ENCODE assay signal across 16 mouse cellular contexts in genomic region chr2:155265526-155265925, GRCm38 (mm10).
"Had no signal": no experiment of that assay in that cellular context is flagged by ENCODE, and none has a peak within 500 bp of the region (broad histone marks: within the 10 kb centered on the region; RNA-seq: fewer than 3 reads in every experiment).

No protein-coding gene starts in this region.

- H3K4me1 ChIP-seq: liver, embryonic 12.5 days; midbrain, embryonic 10.5 days; midbrain, embryonic 13.5 days; midbrain, embryonic 15.5 days; neural tube, embryonic 13.5 days; stomach, embryonic 15.5 days had no signal

- H3K9me3 ChIP-seq: liver, embryonic 12.5 days; midbrain, embryonic 10.5 days; midbrain, embryonic 13.5 days; midbrain, embryonic 15.5 days; neural tube, embryonic 13.5 days; stomach, embryonic 15.5 days had no signal

- H3K36me3 ChIP-seq: liver, embryonic 12.5 days; midbrain, embryonic 10.5 days; midbrain, embryonic 13.5 days; midbrain, embryonic 15.5 days; neural tube, embryonic 13.5 days; stomach, embryonic 15.5 days had no signal

- DNase-seq: lung, adult 18-20 months; lung, embryonic 14.5 days; lung, postnatal 10 days; lung, postnatal 4 days; right cerebral cortex, postnatal 14 days; thymus, adult 2 months; thymus, postnatal 25 days; thymus, postnatal 4 days had no signal

- H3K27ac ChIP-seq: liver, embryonic 12.5 days; liver, embryonic 14.5 days; midbrain, embryonic 10.5 days; midbrain, embryonic 13.5 days; midbrain, embryonic 15.5 days; neural tube, embryonic 13.5 days; stomach, embryonic 15.5 days; stomach, postnatal 0 days had no signal

- ATAC-seq: liver, embryonic 12.5 days; midbrain, embryonic 13.5 days; midbrain, embryonic 15.5 days had no signal

- H3K27me3 ChIP-seq: liver, embryonic 12.5 days; midbrain, embryonic 13.5 days; midbrain, embryonic 15.5 days; neural tube, embryonic 13.5 days; stomach, embryonic 15.5 days had no signal

- H3K9ac ChIP-seq: liver, embryonic 12.5 days; liver, embryonic 14.5 days; lung, embryonic 14.5 days; midbrain, embryonic 13.5 days; midbrain, embryonic 15.5 days; neural tube, embryonic 13.5 days; stomach, embryonic 15.5 days had no signal

- H3K4me3 ChIP-seq: liver, embryonic 12.5 days; midbrain, embryonic 10.5 days; midbrain, embryonic 13.5 days; midbrain, embryonic 15.5 days; neural tube, embryonic 13.5 days; stomach, embryonic 15.5 days had no signal

- H3K4me2 ChIP-seq: liver, embryonic 12.5 days; lung, embryonic 14.5 days; midbrain, embryonic 13.5 days; midbrain, embryonic 15.5 days; neural tube, embryonic 13.5 days; stomach, embryonic 15.5 days had no signal
